Comparison of ENCODE assay signal across 9 mouse cellular contexts in the genomic region with DNA sequence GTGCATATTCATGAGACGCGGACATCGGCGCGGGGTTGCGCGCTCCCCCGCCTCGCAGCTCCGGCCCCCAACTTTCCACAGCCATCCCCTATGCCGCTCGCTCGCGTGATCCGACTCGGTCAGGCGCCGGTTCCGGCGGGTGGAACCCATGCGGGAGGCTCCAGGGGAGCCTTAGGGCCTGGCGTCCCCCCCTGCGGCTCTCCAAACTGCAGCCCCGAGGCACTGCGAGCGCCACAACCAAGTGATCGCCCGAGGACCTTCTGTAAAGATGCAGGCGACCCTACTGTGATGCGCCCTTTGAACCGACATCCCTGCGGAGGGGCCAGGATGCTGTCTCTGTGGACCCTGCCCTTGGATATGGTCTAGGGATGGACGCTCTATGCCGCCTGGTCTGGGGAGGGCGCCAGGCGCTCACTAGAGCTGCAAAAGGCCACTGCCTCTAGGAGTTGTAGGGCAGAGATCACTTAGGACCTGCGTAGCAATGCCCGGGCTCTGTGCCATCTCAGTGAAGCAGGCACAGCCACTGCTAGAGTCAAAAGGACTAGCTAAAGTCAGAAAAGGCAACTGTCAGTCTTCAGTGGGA. TPM values are rescaled to one million over a fixed set of nuclear protein-coding genes. Genes with fewer than 3 reads are reported as not detected.
DNase-seq lines count a peak whose midpoint lies in the region; ATAC-seq and TF ChIP-seq lines count a peak whose summit lies in the region.
"Had no signal": no experiment of that assay in that cellular context is flagged by ENCODE, and none has a peak within 500 bp of the region (broad histone marks: within the 10 kb centered on the region; RNA-seq: fewer than 3 reads in every experiment).

No protein-coding gene starts in this region.

- H3K4me1 ChIP-seq in cerebellum, adult 2 months (ENCODE audit: control insufficient read depth, insufficient read depth, low read length): no peaks in the 10 kb centered on the region
- H3K4me1 ChIP-seq in heart, embryonic 10.5 days: peaks cover 14% of the 10 kb centered on the region
- H3K4me1 ChIP-seq in kidney, embryonic 15.5 days: peaks cover 18% of the 10 kb centered on the region
- H3K4me1 ChIP-seq in midbrain, embryonic 10.5 days: peaks cover 19% of the 10 kb centered on the region

- peak; percentile 56 for DNase-seq in left cerebral cortex, postnatal 4 days
- no peak for DNase-seq in left cerebral cortex, postnatal 36 days (ENCODE audit: low spot score in 2 of 2)
- DNase-seq in cerebellum, adult 2 months: peak; percentile 73 to 79
- DNase-seq in heart, embryonic 10.5 days (ENCODE audit: low spot score): no peak
- DNase-seq in midbrain, embryonic 10.5 days (ENCODE audit: low spot score): no peak
- DNase-seq in natural killer cell, adult 2 months (ENCODE audit: low spot score in 2 of 2): no peak
- DNase-seq in spleen, postnatal 36 days (ENCODE audit: low spot score in 2 of 2): no peak

- no peaks in the 10 kb centered on the region for H3K36me3 ChIP-seq in heart, embryonic 10.5 days
- no peaks in the 10 kb centered on the region for H3K36me3 ChIP-seq in kidney, embryonic 15.5 days
- no peaks in the 10 kb centered on the region for H3K36me3 ChIP-seq in midbrain, embryonic 10.5 days

- peak overlapping the region; percentile 36 for H3K27ac ChIP-seq in cerebellum, adult 2 months (ENCODE audit: insufficient read depth, low read length)
- no peak overlapping the region; the same call in 1 of the 2 replicates for H3K27ac ChIP-seq in heart, embryonic 10.5 days
- no peak overlapping the region for H3K27ac ChIP-seq in kidney, embryonic 15.5 days
- H3K27ac ChIP-seq in midbrain, embryonic 10.5 days (replicated peaks): peak overlapping the region; percentile 77

- WGBS in cerebellum, adult 2 months: under 1% methylated on average over 38 of the region's 38 CpGs
- WGBS in heart, embryonic 10.5 days: 1% methylated on average over 38 of the region's 38 CpGs
- under 1% methylated on average over 38 of the region's 38 CpGs for WGBS in kidney, embryonic 15.5 days
- under 1% methylated on average over 38 of the region's 38 CpGs for WGBS in midbrain, embryonic 10.5 days

- intact Hi-C loops in left cerebral cortex, postnatal 4 days (cut with DNase I): loop anchor here (5.0 to 10.0 kb wide), 4 partner anchors 211 to 736 kb away; no protein-coding TSS in a partner anchor
- intact Hi-C loops in left cerebral cortex, postnatal 36 days (cut with DNase I): loop anchor here (5.0 to 10.0 kb wide), 6 partner anchors 209 to 736 kb away; no protein-coding TSS in a partner anchor

- H3K27me3 ChIP-seq in cerebellum, adult 2 months (ENCODE audit: control insufficient read depth, insufficient read depth, low read length): no peaks in the 10 kb centered on the region
- H3K27me3 ChIP-seq in heart, embryonic 10.5 days (ENCODE audit: insufficient read depth, poor library complexity, severe bottlenecking): peaks cover 57% of the 10 kb centered on the region
- H3K27me3 ChIP-seq in kidney, embryonic 15.5 days: peaks cover 45% of the 10 kb centered on the region
- H3K27me3 ChIP-seq in midbrain, embryonic 10.5 days (ENCODE audit: low read depth, poor library complexity, severe bottlenecking): peaks cover 46% of the 10 kb centered on the region

- peak overlapping the region; percentile 96 for H3K4me2 ChIP-seq in kidney, embryonic 15.5 days

- H3K4me3 ChIP-seq in cerebellum, adult 2 months (replicated peaks; ENCODE audit: insufficient read depth, low read depth, low read length): peak overlapping the region; percentile 86
- H3K4me3 ChIP-seq in heart, embryonic 10.5 days: peak overlapping the region; percentile 76
- H3K4me3 ChIP-seq in kidney, embryonic 15.5 days (replicated peaks): peak overlapping the region; percentile 69
- H3K4me3 ChIP-seq in midbrain, embryonic 10.5 days: peak overlapping the region; percentile 64

- peak overlapping the region; percentile 46 for H3K9ac ChIP-seq in kidney, embryonic 15.5 days

- ATAC-seq in kidney, embryonic 15.5 days (replicated peaks; ENCODE audit: low FRiP score): peak; percentile 69

- peak; percentile 40; the same call in 1 of the 2 replicates for TF ChIP-seq CTCF in cerebellum, adult 2 months (IDR thresholded peaks at IDR 0.05; ENCODE audit: borderline replicate concordance, insufficient read depth, low read depth, low read length)

- H3K9me3 ChIP-seq in heart, embryonic 10.5 days: no peaks in the 10 kb centered on the region
- no peaks in the 10 kb centered on the region for H3K9me3 ChIP-seq in kidney, embryonic 15.5 days (replicated peaks)
- no peaks in the 10 kb centered on the region for H3K9me3 ChIP-seq in midbrain, embryonic 10.5 days (replicated peaks)

- TF ChIP-seq POLR2A in cerebellum, adult 2 months (IDR thresholded peaks at IDR 0.05; ENCODE audit: borderline replicate concordance, insufficient read depth, low read length): peak; percentile 7; the same call in 1 of the 2 replicates

RNA-seq across cellular contexts. Expression of a gene that starts 0.4 kb away (rescaled TPM):
- total RNA-seq in left cerebral cortex, postnatal 4 days (2021): 100 to 1,000 TPM in 1 of 2 experiments, 10 to 100 TPM in 1; 99.9 to 101 TPM
- total RNA-seq in left cerebral cortex, postnatal 36 days (2021): 10 to 100 TPM; 83.0 to 89.2 TPM
- 37.9 and 42.0 TPM in 2 replicates for polyA plus RNA-seq in cerebellum, adult 2 months (2012; rRNA removed)
- polyA plus RNA-seq in heart, embryonic 10.5 days (2016; fragmentation: Nextera tagmentation; extraction: Ambion mirVana): 0.60 and 1.6 TPM in 2 replicates
- polyA plus RNA-seq in kidney, embryonic 15.5 days (2015; fragmentation: Nextera tagmentation; extraction: Ambion mirVana): 1.5 and 1.8 TPM in 2 replicates
- 0.96 and 1.0 TPM in 2 replicates for polyA plus RNA-seq in midbrain, embryonic 10.5 days (2016; fragmentation: Nextera tagmentation; extraction: Ambion mirVana)
- total RNA-seq: MEL had no signal

Comparison
In these comparisons a context has a peak if more than half of its experiments do, and no peak if none do; other contexts are left out.
1. DNase-seq: peak in left cerebral cortex, postnatal 4 days (single experiment) and cerebellum, adult 2 months (2 of 2); none in left cerebral cortex, postnatal 36 days (0 of 2), heart, embryonic 10.5 days (single experiment), midbrain, embryonic 10.5 days (single experiment), natural killer cell, adult 2 months (0 of 2) and spleen, postnatal 36 days (0 of 2).
2. H3K27ac ChIP-seq: peak in cerebellum, adult 2 months (single experiment) and midbrain, embryonic 10.5 days (single experiment); none in heart, embryonic 10.5 days (single experiment) and kidney, embryonic 15.5 days (single experiment).
3. RNA of a gene that starts 0.4 kb away (polyA plus RNA-seq): 37.9 to 42.0 TPM in cerebellum, adult 2 months; 1.5 to 1.8 TPM in kidney, embryonic 15.5 days, 0.60 to 1.6 TPM in heart, embryonic 10.5 days and 0.96 to 1.0 TPM in midbrain, embryonic 10.5 days; every median in the first group is over 10 times any median in the second.
4. Peak in every context shown above with its lines, with median percentiles within 50 percentile points of each other: H3K4me3 ChIP-seq.